Mouse (Mus musculus) hindbrain, embryonic 12.5 days (tissue): ENCODE results near the gene Evi5. TPM values are rescaled to one million over a fixed set of nuclear protein-coding genes. Genes with fewer than 3 reads are reported as not detected.

Source experiments
- ATAC-seq: fragments of 200-750 bp; cut with Nextera tagmentation; 2 replicates; pipeline ENCODE4 v1.8.0; 2017; ENCODE audit warnings: moderate TSS enrichment; ENCODE audit not compliant: low FRiP score
- H3K27ac ChIP-seq: fragments of 300-500 bp; sonication (generic); 2 replicates; pipeline ENCODE4 v1.5.1; 2016; ENCODE audit warnings: mild to moderate bottlenecking
- H3K27me3 ChIP-seq: fragments of 300-500 bp; sonication (generic); 2 replicates; pipeline ENCODE4 v1.6.1; 2016; ENCODE audit warnings: mild to moderate bottlenecking
- H3K36me3 ChIP-seq: fragments of 300-500 bp; sonication (generic); 2 replicates; pipeline ENCODE4 v1.6.1; 2016; ENCODE audit warnings: mild to moderate bottlenecking
- H3K4me1 ChIP-seq: fragments of 300-500 bp; sonication (generic); 2 replicates; pipeline ENCODE4 v1.6.1; 2016
- H3K4me2 ChIP-seq: fragments of 300-500 bp; sonication (generic); replicated peaks from 2 replicates; pipeline ENCODE4 v1.6.1; 2016; ENCODE audit warnings: mild to moderate bottlenecking
- H3K4me3 ChIP-seq: fragments of 300-500 bp; sonication (generic); 2 replicates; pipeline ENCODE4 v1.5.1; 2016; ENCODE audit warnings: mild to moderate bottlenecking
- H3K9ac ChIP-seq: fragments of 300-500 bp; sonication (generic); 2 replicates; pipeline ENCODE4 v1.6.1; 2016; ENCODE audit warnings: mild to moderate bottlenecking, moderate library complexity
- H3K9me3 ChIP-seq: fragments of 300-500 bp; sonication (generic); replicated peaks from 2 replicates; pipeline ENCODE4 v1.6.1; 2016; ENCODE audit warnings: mild to moderate bottlenecking
- WGBS: fragments of 180-500 bp; shearing (Covaris S2); methylation state at CpG from one replicate; pipeline ENCODE4 v1.1.7; 2016; 5-methylcytosine and 5-hydroxymethylcytosine counted together
- polyA plus RNA-seq: library from polyadenylated mRNA; unstranded; fragments of >200 nt; fragmentation: Nextera tagmentation; extraction: Ambion mirVana; gene quantifications from 2 replicates; pipeline ENCODE4 v1.2.1, GENCODE M21; 2016

The Evi5 gene
- polyA plus RNA-seq, 1 experiment from 2014 or later, result 62.3 TPM

DNA sequence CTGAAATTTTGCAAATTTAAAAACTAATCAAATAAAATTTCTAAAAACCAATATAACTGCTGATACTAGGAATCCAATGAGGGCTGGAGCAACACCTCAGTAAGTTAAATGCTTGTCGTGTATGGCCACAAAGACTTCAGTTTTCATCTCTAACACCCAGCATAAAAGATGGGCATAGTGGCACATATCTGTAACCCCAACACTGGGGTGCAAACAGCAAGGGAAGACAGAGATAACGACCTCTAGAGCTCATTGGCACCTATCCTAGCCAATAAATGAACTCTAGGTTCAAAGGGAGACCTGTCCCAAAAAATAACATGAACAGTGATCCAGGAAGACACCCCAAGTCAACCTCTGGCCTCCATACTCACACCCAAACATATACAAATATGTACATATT is 82.9 kb downstream of the Evi5 start:
- Histone ChIP-seq H3K9me3 (no peaks in the 10 kb centered on the region), H3K27me3 (no peaks in the 10 kb centered on the region), H3K4me3 (no peak overlapping the region), H3K4me1 (no peaks in the 10 kb centered on the region), H3K27ac (no peak overlapping the region), H3K4me2 (no peak overlapping the region), H3K9ac (no peak overlapping the region), H3K36me3 (peaks cover 9% of the 10 kb centered on the region)
- WGBS, result 88% methylated on average over 2 of the region's 2 CpGs
- ATAC-seq, result no peak

DNA sequence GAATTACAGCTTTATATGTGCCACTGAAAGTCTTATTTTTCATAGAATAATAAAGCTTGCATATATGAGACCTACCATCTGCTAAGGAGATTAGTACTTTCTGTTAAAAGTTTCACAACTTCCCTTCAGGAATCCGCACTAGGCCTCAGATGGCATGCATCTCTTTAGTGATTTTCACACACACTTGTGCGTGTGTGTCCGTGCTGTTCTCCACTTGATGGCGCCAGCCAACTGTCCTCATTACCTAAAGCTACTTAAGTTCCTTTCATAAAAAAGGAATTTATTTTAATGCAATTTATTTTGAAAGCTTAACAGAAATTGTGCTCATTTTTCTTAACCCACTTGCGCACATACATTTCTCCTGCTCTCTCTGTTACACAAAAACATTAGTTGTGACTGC is 85.4 kb downstream of the Evi5 start:
- H3K27ac ChIP-seq, result no peak overlapping the region
- H3K4me3 ChIP-seq, result no peak overlapping the region
- H3K36me3 ChIP-seq, result 0 out of 2 replicates have a peak, but pooled peaks cover 13% of the 10 kb centered on the region
- 84% methylated on average over 5 of the region's 5 CpGs for WGBS
- ATAC-seq, result no peak
- H3K27me3 ChIP-seq, result no peaks in the 10 kb centered on the region
- H3K4me1 ChIP-seq, result no peaks in the 10 kb centered on the region
- no peak overlapping the region for H3K4me2 ChIP-seq
- H3K9me3 ChIP-seq, result no peaks in the 10 kb centered on the region
- no peak overlapping the region for H3K9ac ChIP-seq

DNA sequence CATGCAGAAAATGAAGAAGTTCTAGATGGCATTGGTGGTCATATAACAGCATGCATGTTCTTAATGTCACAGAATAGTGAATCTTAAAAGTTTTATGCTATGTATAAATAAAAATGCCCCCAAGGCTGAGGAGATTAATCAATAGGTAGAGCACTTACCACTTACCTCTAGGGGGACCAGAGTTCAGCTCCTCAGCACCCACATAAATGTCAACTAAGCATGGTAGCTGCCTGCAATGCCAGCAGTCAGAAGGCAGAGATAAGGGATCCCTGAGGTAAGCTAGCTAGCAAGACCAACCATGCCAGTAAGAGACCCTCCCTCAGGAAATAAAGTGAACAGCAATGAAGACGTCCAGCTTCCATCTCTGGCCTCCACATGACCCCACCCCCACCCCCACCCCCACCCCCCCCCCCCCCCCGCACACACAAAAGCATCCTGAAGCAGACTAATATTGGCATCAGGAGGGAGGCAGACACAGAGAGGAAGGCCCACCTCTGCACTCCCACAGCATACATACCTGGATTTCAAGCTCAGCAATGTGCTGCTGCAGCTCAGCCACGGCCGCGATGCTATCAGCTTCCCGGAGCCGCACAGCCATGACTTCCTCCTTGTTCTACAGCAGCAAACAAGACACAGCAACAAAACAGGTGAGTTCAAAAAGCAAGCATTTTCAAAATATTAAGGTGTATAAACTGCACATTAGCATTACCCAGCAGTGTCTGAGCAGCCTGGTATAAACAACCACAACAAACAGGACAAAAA is 87.0 kb downstream of the Evi5 start:
- no peaks in the 10 kb centered on the region for H3K9me3 ChIP-seq
- H3K27me3 ChIP-seq, result no peaks in the 10 kb centered on the region
- 0 out of 2 replicates have a peak, but pooled peaks cover 14% of the 10 kb centered on the region for H3K36me3 ChIP-seq
- whole genome bisulfite sequencing, result 86% methylated on average over 6 of the region's 7 CpGs
- no peak overlapping the region for H3K9ac ChIP-seq
- no peak overlapping the region for H3K4me3 ChIP-seq
- no peak overlapping the region for H3K27ac ChIP-seq
- no peak for ATAC-seq
- no peak overlapping the region for H3K4me2 ChIP-seq
- H3K4me1 ChIP-seq, result no peaks in the 10 kb centered on the region

DNA sequence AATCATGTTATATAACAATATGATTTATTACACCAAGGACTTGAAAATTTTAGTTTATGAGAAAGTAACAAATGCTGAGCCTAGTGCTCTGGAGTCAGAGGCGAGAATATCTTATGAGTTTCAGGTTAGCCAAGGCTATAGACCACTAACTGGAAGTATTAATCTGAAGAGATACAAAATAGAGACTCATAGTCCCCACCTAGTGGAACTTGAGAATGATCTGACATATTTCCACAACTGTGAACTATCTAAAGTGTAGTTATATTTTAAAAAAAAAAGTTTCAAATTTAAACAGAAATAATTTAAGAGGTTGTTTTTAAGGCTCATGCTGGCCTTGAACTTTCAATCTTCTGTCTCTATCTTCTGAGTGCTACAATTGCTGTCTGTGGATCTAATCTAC is 92.5 kb downstream of the Evi5 start:
- no peak overlapping the region for H3K4me2 ChIP-seq
- H3K4me1 ChIP-seq, result no peaks in the 10 kb centered on the region
- H3K36me3 ChIP-seq, result 0 out of 2 replicates have a peak, but pooled peaks cover 14% of the 10 kb centered on the region
- 89% methylated on average over 1 of the region's 1 CpGs for WGBS
- no peak overlapping the region for H3K27ac ChIP-seq
- no peak for ATAC-seq
- no peaks in the 10 kb centered on the region for H3K9me3 ChIP-seq
- H3K9ac ChIP-seq, result no peak overlapping the region
- H3K27me3 ChIP-seq, result no peaks in the 10 kb centered on the region
- H3K4me3 ChIP-seq, result no peak overlapping the region

DNA sequence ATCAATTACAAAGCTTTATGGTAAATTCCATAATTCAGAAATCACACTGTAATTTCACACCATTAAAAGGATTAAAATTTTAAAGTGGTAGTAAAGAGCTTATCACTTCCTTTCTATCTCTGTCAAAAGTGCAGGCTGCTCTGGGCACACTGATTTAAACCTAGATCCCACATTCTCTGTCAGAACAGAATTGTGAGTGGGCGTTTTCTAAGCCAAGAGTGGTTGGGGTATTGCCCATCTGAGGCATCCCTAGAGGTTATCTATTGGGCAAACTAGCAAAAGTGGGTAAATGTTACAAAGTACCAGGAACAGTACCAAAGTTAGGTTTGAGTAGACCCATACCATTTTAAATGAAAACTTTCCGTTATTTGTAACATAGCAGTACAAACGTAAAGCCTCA is 96.1 kb downstream of the Evi5 start:
- H3K4me3 ChIP-seq, result no peak overlapping the region
- no peak for ATAC-seq
- no peaks in the 10 kb centered on the region for H3K27me3 ChIP-seq
- no peaks in the 10 kb centered on the region for H3K36me3 ChIP-seq
- no peaks in the 10 kb centered on the region for H3K4me1 ChIP-seq
- no peak overlapping the region for H3K4me2 ChIP-seq
- no peak overlapping the region for H3K27ac ChIP-seq
- H3K9me3 ChIP-seq, result no peaks in the 10 kb centered on the region
- WGBS, result 92% methylated on average over 3 of the region's 3 CpGs
- H3K9ac ChIP-seq, result no peak overlapping the region

DNA sequence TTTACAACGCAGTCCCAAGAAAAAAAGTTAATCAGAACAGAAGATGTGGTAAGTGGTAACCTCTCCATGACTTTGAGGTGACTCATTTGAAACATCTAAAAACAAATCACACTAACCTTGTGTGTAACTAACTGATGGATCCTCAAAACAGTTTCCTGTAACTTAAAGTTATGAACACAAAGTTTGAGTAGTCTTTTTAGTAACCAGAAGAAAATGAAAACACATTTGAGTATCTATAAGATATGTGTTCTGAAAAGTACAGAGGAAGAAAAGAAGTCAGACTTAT is 97.4 kb downstream of the Evi5 start:
- Histone ChIP-seq H3K4me3 (no peak overlapping the region), H3K4me1 (no peaks in the 10 kb centered on the region), H3K27ac (no peak overlapping the region), H3K27me3 (no peaks in the 10 kb centered on the region), H3K36me3 (no peaks in the 10 kb centered on the region), H3K4me2 (no peak overlapping the region), H3K9ac (no peak overlapping the region), H3K9me3 (no peaks in the 10 kb centered on the region)
- no peak for ATAC-seq
- WGBS, result 90% methylated on average over 1 of the region's 1 CpGs

DNA sequence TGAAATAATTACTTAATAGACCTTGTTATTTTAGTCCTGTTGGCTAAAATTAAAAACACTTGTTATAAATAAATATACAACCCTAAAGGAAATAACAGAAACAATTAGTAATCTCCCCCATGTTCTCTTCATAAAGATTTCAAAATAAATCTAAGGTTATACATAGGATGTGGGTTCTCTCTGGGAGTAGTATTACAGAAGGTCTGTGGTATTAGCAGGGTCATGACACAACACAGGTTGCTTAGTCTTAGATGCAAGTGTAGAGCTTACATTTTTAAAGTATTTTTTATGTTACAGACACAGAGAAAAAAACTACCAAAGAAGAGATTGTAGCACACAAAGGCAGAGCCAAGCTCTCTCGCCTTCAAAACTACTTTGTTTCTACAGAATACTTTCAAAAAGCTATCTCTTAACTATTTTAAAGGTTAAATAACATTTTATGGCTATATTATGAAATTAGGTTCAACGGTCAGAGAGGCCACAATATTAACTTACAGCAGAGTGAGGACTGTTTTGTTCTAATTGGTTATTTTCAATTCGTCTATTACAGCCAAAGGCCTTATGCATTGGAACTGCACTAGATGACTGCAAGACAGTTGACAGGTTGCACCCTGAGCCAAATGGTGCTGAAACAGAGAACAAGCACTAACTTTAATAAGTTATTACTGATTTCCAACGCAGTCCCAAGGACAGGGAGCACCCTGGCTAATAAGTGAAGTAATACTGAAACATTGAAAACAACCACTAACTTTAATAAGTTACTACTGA is 97.9 kb downstream of the Evi5 start:
- Histone ChIP-seq H3K4me3 (no peak overlapping the region), H3K9me3 (no peaks in the 10 kb centered on the region), H3K4me1 (no peaks in the 10 kb centered on the region), H3K27me3 (no peaks in the 10 kb centered on the region), H3K27ac (no peak overlapping the region), H3K4me2 (no peak overlapping the region), H3K9ac (no peak overlapping the region), H3K36me3 (no peaks in the 10 kb centered on the region)
- ATAC-seq, result no peak
- WGBS, result 86% methylated on average over 4 of the region's 4 CpGs

DNA sequence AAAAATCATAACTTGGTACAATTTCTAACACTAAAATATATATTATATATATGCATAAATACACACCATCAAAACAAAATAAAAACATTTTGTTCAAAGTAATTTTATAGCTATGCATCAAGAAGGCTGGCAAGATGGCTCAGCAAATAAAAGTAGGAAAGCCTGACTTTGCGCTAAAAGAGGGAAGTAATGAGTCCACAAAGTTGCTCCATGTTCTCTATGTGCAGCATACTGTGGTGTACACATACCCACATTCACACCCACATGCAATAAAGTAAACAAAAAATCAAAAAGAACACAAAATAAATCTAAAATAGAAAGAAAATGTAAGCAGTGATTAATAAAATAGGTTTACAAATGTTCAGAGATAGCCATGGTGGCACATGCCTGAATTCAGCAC is 99.0 kb downstream of the Evi5 start:
- 93% methylated on average over 1 of the region's 1 CpGs for WGBS
- Histone ChIP-seq H3K4me3 (no peak overlapping the region), H3K27ac (no peak overlapping the region)

DNA sequence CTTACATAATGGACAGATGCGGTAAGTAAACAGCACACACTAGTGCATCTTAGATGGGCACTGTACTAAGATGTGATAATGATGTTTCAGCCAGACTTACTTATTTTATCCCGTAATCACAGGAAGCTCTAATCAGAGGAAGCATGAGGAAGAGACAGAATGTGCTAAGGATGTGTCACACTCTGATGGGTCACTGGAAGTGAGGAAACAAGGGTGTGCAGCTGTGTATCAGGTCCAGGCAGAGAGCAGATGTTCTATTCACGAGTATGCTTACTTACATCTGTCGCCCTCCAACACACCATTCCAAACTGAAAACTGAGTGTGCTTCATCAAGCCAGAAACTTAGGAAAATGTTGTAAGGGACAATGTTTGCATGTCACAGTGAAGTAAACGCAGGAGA is 102.9 kb downstream of the Evi5 start:
- Histone ChIP-seq H3K27ac (no peak overlapping the region), H3K27me3 (no peaks in the 10 kb centered on the region), H3K4me2 (no peak overlapping the region), H3K4me3 (no peak overlapping the region), H3K9ac (no peak overlapping the region), H3K4me1 (no peaks in the 10 kb centered on the region), H3K9me3 (peaks cover 5% of the 10 kb centered on the region), H3K36me3 (peaks cover 8% of the 10 kb centered on the region)
- ATAC-seq, result no peak
- 84% methylated on average over 5 of the region's 5 CpGs for WGBS

More for the DNA sequence above, 99.0 kb downstream of the Evi5 start:
- ATAC-seq, result no peak
- no peaks in the 10 kb centered on the region for H3K36me3 ChIP-seq
- H3K9ac ChIP-seq, result no peak overlapping the region
- H3K9me3 ChIP-seq, result no peaks in the 10 kb centered on the region
- H3K27me3 ChIP-seq, result no peaks in the 10 kb centered on the region
- no peak overlapping the region for H3K4me2 ChIP-seq
- H3K4me1 ChIP-seq, result no peaks in the 10 kb centered on the region

DNA sequence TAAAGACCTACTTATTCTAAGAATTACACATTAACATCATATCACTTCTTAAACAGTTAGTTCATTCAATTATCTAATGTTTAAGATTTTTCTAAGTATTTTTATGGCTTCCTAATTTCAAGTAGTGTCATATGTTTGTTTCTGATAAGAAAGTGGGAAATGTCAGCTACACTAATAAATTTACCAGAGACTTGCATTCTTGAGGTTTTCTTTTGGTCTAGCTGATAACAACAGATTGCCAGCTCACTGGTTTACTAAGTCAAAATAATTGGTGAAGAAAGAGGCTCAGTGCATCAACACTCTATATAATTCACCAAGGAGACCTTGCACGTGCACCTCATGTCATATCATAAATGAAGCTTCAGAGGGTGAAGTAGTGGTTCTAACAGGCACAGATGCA is 106.7 kb downstream of the Evi5 start:
- peaks cover 5% of the 10 kb centered on the region for H3K9me3 ChIP-seq
- H3K36me3 ChIP-seq, result peaks cover 8% of the 10 kb centered on the region
- 94% methylated on average over 1 of the region's 1 CpGs for WGBS
- H3K27ac ChIP-seq, result no peak overlapping the region
- H3K4me1 ChIP-seq, result no peaks in the 10 kb centered on the region
- H3K27me3 ChIP-seq, result no peaks in the 10 kb centered on the region
- H3K4me2 ChIP-seq, result no peak overlapping the region
- no peak overlapping the region for H3K9ac ChIP-seq
- no peak overlapping the region for H3K4me3 ChIP-seq
- ATAC-seq, result no peak

DNA sequence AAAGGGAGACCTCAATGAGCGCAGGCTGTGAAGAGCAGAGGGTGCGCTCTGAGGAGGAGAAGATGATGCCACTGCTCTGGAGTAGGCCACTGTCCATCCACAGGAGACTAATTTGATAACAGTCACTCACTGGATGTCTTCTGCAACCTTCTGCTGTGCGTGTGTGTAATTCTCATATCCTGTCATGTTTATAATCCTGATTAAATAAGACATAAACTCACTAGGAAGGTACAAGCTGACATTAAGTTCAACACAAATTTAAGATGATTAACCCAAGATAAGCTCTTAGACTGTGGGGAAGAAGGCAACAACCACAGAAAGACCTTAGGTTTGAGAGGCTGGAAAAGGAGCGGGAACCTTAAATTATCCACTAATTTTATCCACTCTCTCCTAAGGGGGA is 109.0 kb downstream of the Evi5 start:
- Histone ChIP-seq H3K4me1 (no peaks in the 10 kb centered on the region), H3K4me3 (no peak overlapping the region), H3K36me3 (peaks cover 12% of the 10 kb centered on the region), H3K9ac (no peak overlapping the region), H3K27ac (no peak overlapping the region), H3K27me3 (no peaks in the 10 kb centered on the region), H3K9me3 (peaks cover 5% of the 10 kb centered on the region), H3K4me2 (no peak overlapping the region)
- WGBS, result 95% methylated on average over 4 of the region's 4 CpGs
- no peak for ATAC-seq

DNA sequence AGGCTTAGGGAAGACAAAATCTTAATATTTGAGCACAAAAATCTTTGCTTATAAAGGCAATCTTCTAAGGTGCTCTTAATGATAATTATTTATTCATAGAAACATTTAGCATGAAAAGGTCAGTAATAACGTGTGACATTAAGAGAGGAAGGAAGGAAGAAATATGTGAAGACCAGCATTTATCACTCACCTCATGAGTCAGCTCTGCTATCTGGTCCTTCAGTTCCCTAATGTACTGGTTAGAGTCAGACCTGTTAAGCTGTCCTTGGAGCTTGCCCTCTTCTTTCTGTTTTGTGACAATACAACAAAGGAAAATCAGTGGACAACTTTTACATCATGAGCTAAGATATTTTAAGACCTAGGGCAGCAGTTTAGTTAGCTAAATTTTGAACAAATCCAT is 110.4 kb downstream of the Evi5 start:
- ATAC-seq, result no peak
- H3K36me3 ChIP-seq, result peaks cover 12% of the 10 kb centered on the region
- H3K27me3 ChIP-seq, result no peaks in the 10 kb centered on the region
- H3K27ac ChIP-seq, result no peak overlapping the region
- no peak overlapping the region for H3K4me2 ChIP-seq
- H3K4me3 ChIP-seq, result no peak overlapping the region
- 85% methylated on average over 1 of the region's 1 CpGs for WGBS
- no peaks in the 10 kb centered on the region for H3K4me1 ChIP-seq
- no peak overlapping the region for H3K9ac ChIP-seq
- H3K9me3 ChIP-seq, result peaks cover 5% of the 10 kb centered on the region

DNA sequence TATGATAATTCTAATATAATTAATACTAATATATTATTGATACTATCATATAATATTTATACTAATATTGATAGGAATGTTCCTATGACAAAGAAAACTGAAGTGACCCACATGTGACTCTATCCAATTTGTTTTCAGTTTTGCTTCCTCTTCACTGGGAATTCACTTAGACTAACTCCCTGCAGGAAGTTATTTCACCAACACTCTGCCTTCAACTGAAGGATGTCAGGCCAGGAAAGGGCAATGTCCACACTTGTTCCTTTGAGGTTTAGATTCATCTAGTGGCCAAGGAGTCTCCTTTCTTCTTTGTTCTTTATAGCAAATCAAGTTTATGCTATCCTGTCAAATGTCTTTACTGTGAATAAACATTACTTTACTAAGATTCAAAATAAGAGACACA is 111.2 kb downstream of the Evi5 start:
- Histone ChIP-seq H3K4me2 (no peak overlapping the region), H3K4me1 (no peaks in the 10 kb centered on the region), H3K36me3 (peaks cover 12% of the 10 kb centered on the region), H3K4me3 (no peak overlapping the region), H3K9me3 (peaks cover 5% of the 10 kb centered on the region), H3K9ac (no peak overlapping the region), H3K27me3 (no peaks in the 10 kb centered on the region), H3K27ac (no peak overlapping the region)
- ATAC-seq, result no peak
